Mouse (Mus musculus) bone marrow, adult 2 months (tissue): ENCODE measurements around the gene 4833427G06Rik. TPM values are rescaled to one million over a fixed set of nuclear protein-coding genes. Genes with fewer than 3 reads are reported as not detected.

ENCODE experiments used
- H3K27ac ChIP-seq: fragments of 200-500 bp; 2 replicates; pipeline ENCODE4 v1.5.1; 2012; ENCODE audit warnings: low read depth, mild to moderate bottlenecking, control low read depth, inconsistent platforms, low read length; ENCODE audit not compliant: control insufficient read depth, poor library complexity, insufficient read depth
- H3K4me1 ChIP-seq: fragments of 200-500 bp; 2 replicates; pipeline ENCODE4 v1.6.1; 2011; ENCODE audit warnings: low read length; ENCODE audit not compliant: control insufficient read depth, insufficient read depth
- H3K4me3 ChIP-seq: fragments of 200-500 bp; replicated peaks from 2 replicates; pipeline ENCODE3; 2011; ENCODE audit warnings: mild to moderate bottlenecking, low read depth, low read length, control low read depth; ENCODE audit not compliant: control insufficient read depth
- CTCF ChIP-seq: fragments of 200-500 bp; IDR thresholded peaks from 2 replicates; pipeline ENCODE4 v1.5.1; 2011; ENCODE audit warnings: low read length, control low read depth; ENCODE audit not compliant: control insufficient read depth, insufficient read depth
- POLR2A ChIP-seq: fragments of 200-500 bp; IDR thresholded peaks from 2 replicates; pipeline ENCODE4 v1.6.1; 2011; ENCODE audit warnings: low read depth, mild to moderate bottlenecking, control low read depth, low read length, borderline replicate concordance; ENCODE audit not compliant: control insufficient read depth
- WGBS: fragments of 180-500 bp; shearing (Covaris S2); methylation state at CpG from one replicate; pipeline ENCODE4 v1.1.7; 2018; 5-methylcytosine and 5-hydroxymethylcytosine counted together
- polyA plus RNA-seq: library from polyadenylated mRNA; stranded (reverse); fragments of >200 nt; gene quantifications from 2 replicates; pipeline ENCODE4 v1.2.4, GENCODE M21; 2011; ENCODE audit warnings: low replicate concordance; ENCODE audit not compliant: missing spikeins, insufficient read depth, insufficient read length

Gene 4833427G06Rik
- polyA plus RNA-seq, 1 experiment, result not detected

DNA sequence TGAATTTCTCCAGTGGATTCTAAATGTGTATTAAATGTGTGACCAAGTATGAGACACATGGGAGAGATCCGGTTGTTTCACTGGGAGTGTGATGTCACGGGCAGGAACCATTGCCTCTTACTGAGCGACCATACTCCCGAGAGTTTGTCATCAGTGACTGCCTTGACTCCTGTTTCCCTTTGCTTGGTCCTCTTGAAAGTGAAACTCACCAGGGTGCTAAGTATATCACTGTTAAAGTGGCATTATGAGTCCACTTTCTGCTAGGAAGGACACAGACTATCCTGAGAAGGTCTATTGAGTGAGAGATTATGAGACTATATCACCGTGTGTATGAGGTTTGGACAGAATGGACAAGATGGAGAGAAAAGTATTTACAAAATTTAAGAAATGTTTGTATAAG is 20.3 kb downstream of the 4833427G06Rik start:
- 71% methylated on average over 5 of the region's 5 CpGs for WGBS
- Histone ChIP-seq H3K27ac (no peak overlapping the region), H3K4me1 (no peaks in the 10 kb centered on the region), H3K4me3 (no peak overlapping the region)
- no peak for TF ChIP-seq POLR2A
- no peak for TF ChIP-seq CTCF

DNA sequence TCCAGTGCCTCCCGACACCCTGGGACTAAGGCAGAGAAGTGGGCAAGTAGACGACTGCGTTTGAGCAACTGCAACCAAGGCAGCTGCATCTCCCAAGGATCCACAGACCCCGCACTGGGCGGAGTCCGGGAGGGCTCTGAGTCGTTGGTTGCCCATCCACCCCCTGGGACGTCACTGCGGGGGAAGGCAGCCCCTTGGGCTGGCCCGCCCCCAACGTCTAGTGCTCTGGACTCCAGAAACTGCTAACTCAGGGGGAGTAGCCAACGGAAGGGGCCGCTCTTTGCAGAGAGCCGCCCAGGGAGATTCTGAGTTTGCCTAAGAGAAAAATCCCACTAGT is 24.9 kb downstream of the 4833427G06Rik start, which contains the start of gene Layn:
Gene Layn, minus strand, starts transcription at position 116 of the 337 bp plus-strand sequence.
- TF ChIP-seq POLR2A (no peak), CTCF (no peak)
- 1% methylated on average over 14 of the region's 14 CpGs for WGBS
- no peaks in the 10 kb centered on the region for H3K4me1 ChIP-seq
- H3K4me3 ChIP-seq, result peak within 1 kb of the TSS; percentile 62
- H3K27ac ChIP-seq, result no peak within 1 kb of the TSS

DNA sequence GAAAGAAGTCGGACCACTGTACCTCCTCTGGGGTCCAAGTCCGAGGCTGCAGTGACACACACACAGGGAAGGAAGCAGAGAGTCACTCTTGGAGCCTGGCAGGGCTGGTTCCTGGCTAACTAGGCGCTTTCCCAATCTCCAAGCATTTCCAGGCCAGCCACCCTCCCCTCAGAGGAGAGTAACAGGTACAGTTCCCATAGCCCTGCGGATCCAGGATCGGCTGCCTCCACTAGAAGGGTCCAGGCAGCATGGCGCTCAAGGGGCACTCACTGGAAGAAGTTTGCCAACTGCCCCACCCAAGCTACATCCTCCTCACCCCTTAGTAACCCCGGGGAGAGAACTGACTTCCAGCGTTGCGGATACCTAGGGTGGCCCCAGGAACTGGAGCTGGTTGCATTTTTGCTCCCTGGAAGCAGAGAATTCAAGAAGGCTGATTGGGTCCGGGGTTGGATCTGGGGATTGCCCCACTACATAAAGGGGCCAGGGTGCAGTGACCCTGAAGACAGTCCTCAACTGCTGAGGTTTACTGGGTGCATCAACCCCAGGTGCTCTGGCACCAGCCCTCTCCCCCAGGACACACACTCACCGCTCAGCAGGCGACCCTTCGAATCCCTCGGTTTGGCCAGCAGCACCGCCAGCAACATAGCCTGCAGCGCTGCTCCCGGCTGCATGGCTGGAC is 25.4 kb downstream of the 4833427G06Rik start:
- no peak for TF ChIP-seq POLR2A
- no peak for TF ChIP-seq CTCF
- no peaks in the 10 kb centered on the region for H3K4me1 ChIP-seq
- H3K27ac ChIP-seq, result no peak overlapping the region
- peak overlapping the region; percentile 62 for H3K4me3 ChIP-seq
- WGBS, result under 1% methylated on average over 17 of the region's 17 CpGs

DNA sequence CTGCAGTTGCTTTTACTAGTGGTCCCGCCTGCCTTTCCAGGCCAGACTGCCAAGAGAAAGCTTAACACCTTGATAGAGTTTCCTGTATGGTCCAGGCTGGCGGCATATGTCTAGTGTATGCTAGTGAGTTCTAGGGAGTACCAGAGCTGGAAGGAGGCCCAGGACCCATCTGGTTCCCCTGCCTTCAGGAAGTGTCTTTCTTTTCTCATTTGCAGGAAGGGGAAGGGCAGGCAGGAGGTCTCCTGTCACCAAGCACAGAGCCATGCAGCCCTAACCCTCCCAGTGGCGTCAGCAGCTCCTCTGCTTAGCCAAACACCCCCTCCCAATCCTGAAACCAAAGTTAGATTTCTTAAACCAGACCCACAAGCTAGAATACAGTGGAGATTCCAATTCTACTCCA is 26.1 kb downstream of the 4833427G06Rik start:
- 13% methylated on average over 3 of the region's 3 CpGs for WGBS
- Histone ChIP-seq H3K27ac (no peak overlapping the region), H3K4me3 (peak overlapping the region; percentile 11), H3K4me1 (no peaks in the 10 kb centered on the region)
- no peak for TF ChIP-seq POLR2A
- no peak for TF ChIP-seq CTCF

DNA sequence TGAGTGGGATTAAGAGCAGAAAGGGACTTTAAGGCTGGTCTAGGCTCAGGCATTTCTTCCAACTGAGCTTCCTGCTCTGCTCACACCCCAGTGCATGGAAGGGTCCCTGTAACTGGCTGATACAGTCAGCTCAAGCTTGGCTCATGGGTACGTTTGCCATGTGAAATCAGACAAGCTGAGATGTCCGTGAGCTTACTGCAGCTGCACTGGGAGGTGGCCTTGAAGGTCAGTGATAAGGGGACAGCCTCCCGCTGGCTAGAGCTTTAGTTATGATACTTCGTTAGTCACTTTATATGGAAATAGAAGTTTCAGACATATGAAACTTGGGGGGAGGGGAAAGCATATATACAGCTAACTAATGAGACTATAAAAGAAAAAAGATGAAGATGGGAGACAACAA is 31.1 kb downstream of the 4833427G06Rik start:
- H3K4me3 ChIP-seq, result no peak overlapping the region
- no peak overlapping the region for H3K27ac ChIP-seq
- no peak for TF ChIP-seq CTCF
- no peak for TF ChIP-seq POLR2A
- WGBS, result 63% methylated on average over 4 of the region's 4 CpGs
- H3K4me1 ChIP-seq, result no peaks in the 10 kb centered on the region

DNA sequence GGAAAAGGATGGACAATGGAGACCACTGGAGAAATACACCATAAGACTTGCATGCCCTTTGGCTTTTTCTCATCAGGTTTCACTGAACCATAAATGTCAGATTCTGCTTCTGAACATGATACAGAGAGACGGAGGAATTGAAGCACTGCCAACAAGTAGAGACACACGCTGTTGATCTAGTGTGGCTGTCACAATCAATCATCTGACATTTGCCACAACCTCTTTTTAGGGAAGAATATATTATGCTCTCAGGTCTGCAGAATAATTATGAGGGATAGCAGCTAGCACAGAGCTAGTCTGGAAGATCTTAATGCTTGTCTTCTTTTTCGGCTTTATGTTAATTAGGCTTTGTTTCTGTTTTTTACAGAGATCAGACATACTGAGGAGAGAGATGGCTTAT is 33.7 kb downstream of the 4833427G06Rik start:
- no peak for TF ChIP-seq CTCF
- TF ChIP-seq POLR2A, result no peak
- WGBS, result 38% methylated on average over 3 of the region's 3 CpGs
- H3K27ac ChIP-seq, result no peak overlapping the region
- H3K4me1 ChIP-seq, result no peaks in the 10 kb centered on the region
- H3K4me3 ChIP-seq, result no peak overlapping the region

DNA sequence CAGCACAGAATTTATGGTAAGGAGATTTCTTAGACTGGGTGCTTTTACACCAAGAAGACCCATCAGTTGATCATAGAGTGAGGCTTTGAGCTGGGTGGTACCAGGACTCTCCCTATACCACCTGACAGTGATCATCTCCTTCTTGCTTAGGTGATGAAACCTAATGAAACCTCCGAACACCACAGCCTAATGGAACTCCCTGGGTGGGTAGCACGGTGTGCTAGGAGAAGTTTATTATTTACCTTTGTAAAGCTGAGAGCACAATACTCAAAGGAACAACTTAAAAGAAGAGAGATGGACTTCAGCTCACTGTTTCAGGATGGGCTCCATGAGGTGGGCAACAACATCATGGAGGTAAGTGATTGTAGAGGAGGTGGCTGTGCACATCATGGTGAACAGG is 41.3 kb downstream of the 4833427G06Rik start, which contains the start of gene Btg4:
Gene Btg4, plus strand, starts transcription at position 301 of the 400 bp plus-strand sequence.
- Histone ChIP-seq H3K27ac (no peak within 1 kb of the TSS), H3K4me1 (no peaks in the 10 kb centered on the region), H3K4me3 (no peak within 1 kb of the TSS)
- TF ChIP-seq CTCF, result no peak
- WGBS, result 78% methylated on average over 2 of the region's 2 CpGs

DNA sequence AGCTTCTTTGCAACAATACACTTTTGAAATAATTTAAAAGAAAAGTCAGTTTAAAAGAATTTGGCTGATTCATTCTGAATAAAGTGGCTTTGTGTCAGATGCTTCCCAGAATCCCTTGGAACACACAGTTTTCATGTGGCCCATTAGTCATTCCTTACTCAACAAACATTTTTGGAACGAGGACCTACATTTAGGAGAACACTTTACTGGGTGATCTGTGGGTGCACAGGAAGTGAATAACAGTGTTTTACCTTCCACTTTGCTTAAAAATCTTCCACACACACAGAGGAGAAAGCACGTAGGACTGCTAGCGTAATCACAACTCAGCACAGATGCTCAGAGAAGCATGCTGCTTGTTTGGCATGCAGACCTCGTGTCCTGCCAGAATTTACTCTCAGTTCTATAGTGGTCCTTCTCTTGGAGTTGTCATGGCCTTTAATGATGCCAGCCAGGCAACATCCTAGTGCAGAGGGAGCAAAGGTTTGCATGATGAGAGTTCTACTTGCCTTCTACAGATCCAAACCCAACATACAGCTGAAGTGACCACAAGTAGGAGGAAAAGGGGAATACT is 42.8 kb downstream of the 4833427G06Rik start:
- Histone ChIP-seq H3K4me3 (no peak overlapping the region), H3K4me1 (no peaks in the 10 kb centered on the region), H3K27ac (no peak overlapping the region)
- WGBS, result 78% methylated on average over 4 of the region's 4 CpGs
- TF ChIP-seq POLR2A (no peak), CTCF (no peak)
